Mouse (Mus musculus) embryonic facial prominence, embryonic 14.5 days (tissue): ENCODE measurements around the gene Gm20708. TPM values are rescaled to one million over a fixed set of nuclear protein-coding genes. Genes with fewer than 3 reads are reported as not detected.
A peak's percentile ranks its signal among the peaks of the same experiment; 100 is the strongest.

Experiments
- ATAC-seq: fragments of 200-750 bp; cut with Nextera tagmentation; 2 replicates; pipeline ENCODE4 v1.8.0; 2017; ENCODE audit warnings: low read depth, moderate number of reproducible peaks, moderate TSS enrichment
- DNase-seq: peaks from one replicate; pipeline ENCODE4 v3.0.0-alpha.2; 2015; ENCODE audit warnings: low spot score
- H3K27ac ChIP-seq: fragments of 300-500 bp; sonication (generic); replicated peaks from 2 replicates; pipeline ENCODE4 v1.5.1; 2014; ENCODE audit warnings: low read depth, mild to moderate bottlenecking, low read length, moderate library complexity
- H3K27me3 ChIP-seq: fragments of 300-500 bp; sonication (generic); replicated peaks from 2 replicates; pipeline ENCODE4 v1.6.1; 2014; ENCODE audit warnings: low read length; ENCODE audit not compliant: control insufficient read depth, insufficient read depth
- H3K36me3 ChIP-seq: fragments of 300-500 bp; sonication (generic); 2 replicates; pipeline ENCODE4 v1.6.1; 2014; ENCODE audit warnings: low read length, mixed read lengths; ENCODE audit not compliant: control insufficient read depth, insufficient read depth
- H3K4me1 ChIP-seq: fragments of 300-500 bp; sonication (generic); 2 replicates; pipeline ENCODE4 v1.6.1; 2014; ENCODE audit warnings: antibody characterized with exemption, low read length; ENCODE audit not compliant: control insufficient read depth, insufficient read depth
- H3K4me2 ChIP-seq: fragments of 300-500 bp; sonication (generic); 2 replicates; pipeline ENCODE4 v1.6.1; 2014; ENCODE audit warnings: low read depth, mild to moderate bottlenecking, low read length, moderate library complexity, mixed read lengths
- H3K4me3 ChIP-seq: fragments of 300-500 bp; sonication (generic); 2 replicates; pipeline ENCODE4 v1.5.1; 2014; ENCODE audit warnings: low read depth, mild to moderate bottlenecking, low read length
- H3K9ac ChIP-seq: fragments of 300-500 bp; sonication (generic); 2 replicates; pipeline ENCODE4 v1.6.1; 2014; ENCODE audit warnings: low read depth, mild to moderate bottlenecking, low read length, moderate library complexity, mixed read lengths
- H3K9me3 ChIP-seq: fragments of 300-500 bp; sonication (generic); 2 replicates; pipeline ENCODE4 v1.6.1; 2016; ENCODE audit warnings: low read length; ENCODE audit not compliant: control insufficient read depth
- WGBS: fragments of 180-500 bp; shearing (Covaris S2); extraction: QIAGEN DNeasy Blood & Tissue Kit; methylation state at CpG from one replicate; pipeline ENCODE4 v1.1.7; 2014; 5-methylcytosine and 5-hydroxymethylcytosine counted together
- polyA plus RNA-seq: library from polyadenylated mRNA; unstranded; fragments of >200 nt; fragmentation: Nextera tagmentation; extraction: Ambion mirVana; gene quantifications from 2 replicates; pipeline ENCODE4 v1.2.1, GENCODE M21; 2014

The Gm20708 gene
- polyA plus RNA-seq, 1 experiment from 2014 or later, result 0.86 TPM

DNA sequence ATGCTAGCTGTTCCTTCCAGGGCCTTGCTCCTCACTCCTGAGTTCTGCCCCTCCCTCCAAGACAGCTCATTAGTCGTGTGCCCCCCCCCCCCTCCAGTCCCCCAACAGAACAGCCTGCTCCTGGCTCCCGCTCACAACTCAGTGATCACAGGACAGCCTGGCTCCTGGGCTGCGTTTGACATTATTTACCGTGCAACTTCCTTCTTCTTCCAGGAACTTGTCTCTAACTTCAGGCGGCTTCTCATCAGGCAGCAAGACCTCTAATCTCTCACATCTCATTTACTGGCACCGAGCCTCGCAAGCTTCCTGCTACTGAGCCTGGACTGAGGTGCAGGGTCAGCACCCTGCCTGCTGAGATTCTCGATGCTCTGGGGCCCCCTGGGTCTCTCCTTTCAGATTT is 72.3 kb downstream of the Gm20708 start:
- H3K9me3 ChIP-seq, result no peaks in the 10 kb centered on the region
- no peak overlapping the region for H3K9ac ChIP-seq

DNA sequence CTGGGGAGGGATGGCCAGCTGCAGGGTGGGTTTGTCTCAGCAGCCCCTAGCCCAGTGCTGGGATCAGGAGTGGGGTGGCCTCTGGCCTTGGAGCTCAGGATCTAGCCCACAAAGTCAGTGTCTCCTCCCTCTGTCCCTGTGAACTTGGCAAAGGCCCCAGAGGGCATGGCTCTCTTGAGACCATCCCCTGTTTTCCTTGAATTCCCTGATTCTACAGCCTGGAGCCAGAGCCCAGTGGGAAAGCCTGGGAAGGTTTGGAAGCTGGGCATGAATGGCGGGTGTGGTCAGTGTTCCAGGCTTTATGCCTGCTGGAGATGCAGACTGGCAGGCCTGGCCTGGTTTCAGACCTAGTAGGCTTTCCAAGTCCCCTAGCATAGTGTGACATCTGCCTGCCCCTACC is 72.7 kb downstream of the Gm20708 start:
- DNase-seq (no peak), ATAC-seq (no peak)
- 75% methylated on average over 1 of the region's 1 CpGs for WGBS
- no peak overlapping the region for H3K9ac ChIP-seq
- no peaks in the 10 kb centered on the region for H3K27me3 ChIP-seq
- H3K4me3 ChIP-seq, result no peak overlapping the region
- no peak overlapping the region for H3K27ac ChIP-seq
- H3K36me3 ChIP-seq, result no peaks in the 10 kb centered on the region
- peaks cover 20% of the 10 kb centered on the region for H3K4me1 ChIP-seq
- H3K9me3 ChIP-seq, result no peaks in the 10 kb centered on the region
- H3K4me2 ChIP-seq, result no peak overlapping the region

More for the DNA sequence above, 72.3 kb downstream of the Gm20708 start:
- Histone ChIP-seq H3K36me3 (no peaks in the 10 kb centered on the region), H3K4me2 (no peak overlapping the region), H3K4me1 (peaks cover 20% of the 10 kb centered on the region), H3K27ac (no peak overlapping the region), H3K4me3 (no peak overlapping the region), H3K27me3 (no peaks in the 10 kb centered on the region)
- ATAC-seq (no peak), DNase-seq (peak; percentile 56)
- 11% methylated on average over 8 of the region's 8 CpGs for WGBS

DNA sequence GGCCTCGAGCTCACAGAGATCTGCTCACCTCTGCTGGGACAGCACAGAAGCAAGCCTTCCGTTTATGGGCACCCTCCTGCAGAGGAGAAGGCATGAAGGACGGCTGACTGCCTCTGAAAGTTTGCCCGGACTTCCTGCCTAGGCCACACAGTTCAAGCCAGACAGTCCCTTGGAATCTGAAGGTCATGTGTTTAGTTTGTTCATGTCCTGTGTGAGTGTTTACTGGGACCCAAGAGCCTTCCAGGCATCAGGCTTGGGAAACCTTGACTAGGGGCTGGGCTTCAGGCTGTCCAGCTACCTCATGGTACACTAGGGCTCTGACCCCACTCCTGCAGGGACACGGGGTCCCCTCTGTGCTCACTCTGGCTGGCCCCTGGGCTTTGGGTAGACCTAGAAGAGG is 76.5 kb downstream of the Gm20708 start:
- no peaks in the 10 kb centered on the region for H3K36me3 ChIP-seq
- H3K4me2 ChIP-seq, result no peak overlapping the region
- no peak overlapping the region for H3K27ac ChIP-seq
- DNase-seq (no peak), ATAC-seq (no peak)
- WGBS, result 49% methylated on average over 5 of the region's 5 CpGs
- H3K4me3 ChIP-seq, result no peak overlapping the region
- H3K4me1 ChIP-seq, result peaks cover 37% of the 10 kb centered on the region
- H3K9me3 ChIP-seq, result no peaks in the 10 kb centered on the region
- H3K27me3 ChIP-seq, result peaks cover 3% of the 10 kb centered on the region
- H3K9ac ChIP-seq, result no peak overlapping the region

DNA sequence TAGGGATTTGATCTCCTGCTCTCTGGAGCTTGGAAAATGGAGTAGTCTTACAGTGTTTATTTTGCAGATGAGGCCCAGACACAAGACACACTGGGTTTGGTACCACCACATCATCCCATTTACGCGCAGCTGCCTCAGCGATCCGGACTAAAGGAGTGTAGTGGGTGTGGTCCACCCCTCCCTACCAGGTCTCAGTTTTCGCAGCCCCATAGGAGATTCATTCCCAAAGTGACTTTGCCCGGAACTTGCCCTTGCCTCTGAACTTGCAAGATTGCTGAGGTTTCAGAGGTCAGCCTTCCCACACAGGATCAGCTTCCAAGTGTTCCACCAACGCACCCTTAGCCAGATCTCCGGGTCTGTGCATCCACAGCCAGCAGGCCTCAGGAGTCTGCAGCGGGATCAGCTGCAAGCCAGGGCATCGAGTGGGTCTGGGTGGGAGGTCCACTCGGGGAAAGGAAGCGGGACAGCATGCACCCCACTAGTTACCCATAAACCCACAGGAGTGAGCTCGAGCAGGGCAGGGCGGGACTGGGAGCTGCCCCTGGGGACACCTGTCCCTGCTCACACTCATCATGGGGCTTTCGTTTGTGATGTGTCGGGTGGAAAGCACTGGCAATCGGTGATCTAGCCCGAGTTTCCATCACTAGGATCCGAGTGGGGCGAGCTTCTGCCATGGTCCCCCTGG is 78.8 kb downstream of the Gm20708 start:
- ATAC-seq, result no peak
- peaks cover 35% of the 10 kb centered on the region for H3K4me1 ChIP-seq
- WGBS, result 16% methylated on average over 20 of the region's 20 CpGs
- no peaks in the 10 kb centered on the region for H3K36me3 ChIP-seq
- H3K9me3 ChIP-seq, result no peaks in the 10 kb centered on the region
- peak overlapping the region; percentile 58 for H3K4me2 ChIP-seq
- peak overlapping the region; percentile 25; the same call in 1 of the 2 replicates for H3K27ac ChIP-seq
- peaks cover 3% of the 10 kb centered on the region for H3K27me3 ChIP-seq
- H3K4me3 ChIP-seq, result peak overlapping the region; percentile 28
- peak overlapping the region; percentile 54 for H3K9ac ChIP-seq
- no peak for DNase-seq

DNA sequence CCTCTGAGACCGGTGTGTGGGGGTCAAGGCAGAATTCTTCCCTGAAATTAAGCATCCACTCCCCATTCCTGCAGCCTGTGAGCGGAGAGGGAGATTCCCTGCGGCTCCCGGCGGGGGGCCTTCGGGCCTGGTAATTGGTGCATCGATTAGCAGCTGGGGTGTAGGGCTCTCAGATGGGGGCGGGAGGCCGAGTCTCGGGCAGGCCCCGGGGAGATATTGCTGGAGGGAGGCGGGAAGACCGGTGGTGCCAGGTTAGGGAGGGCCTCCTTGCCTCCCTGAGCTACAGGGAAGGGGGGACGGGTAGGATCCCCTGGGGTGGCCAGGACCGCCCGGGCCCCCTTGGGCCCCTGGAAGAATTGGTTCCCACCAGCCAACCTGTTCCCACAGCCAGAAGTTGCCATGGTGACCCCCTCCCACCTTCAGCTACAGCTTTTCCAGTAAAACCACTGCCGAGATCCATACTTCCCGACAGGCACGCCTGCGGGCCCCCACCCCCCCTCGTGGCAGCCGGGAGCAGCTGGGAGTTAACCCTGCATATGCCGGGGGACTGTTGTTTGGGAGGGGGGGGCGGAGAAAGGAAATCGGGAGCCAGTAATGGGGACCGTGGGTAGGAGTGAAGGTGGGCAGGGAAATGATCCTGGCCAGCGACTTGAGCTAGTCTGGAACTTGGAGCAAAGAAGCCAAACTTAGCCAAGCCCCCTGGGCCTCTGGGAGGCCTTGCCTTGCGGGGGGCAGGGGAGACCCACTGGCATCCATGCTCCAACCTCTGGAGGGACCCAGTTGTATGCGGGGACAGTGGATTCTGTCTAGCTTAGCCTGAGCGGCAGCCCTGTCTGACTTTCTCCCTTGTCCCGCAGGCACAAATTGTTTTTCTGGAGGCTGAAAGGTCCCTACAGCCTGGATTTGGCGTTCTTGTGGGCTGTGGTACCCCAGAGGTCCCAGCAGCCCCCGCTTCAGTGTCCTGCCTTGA is 79.7 kb downstream of the Gm20708 start:
- WGBS, result 2% methylated on average over 29 of the region's 33 CpGs
- peak overlapping the region; percentile 54 for H3K9ac ChIP-seq
- DNase-seq (peak; percentile 79), ATAC-seq (peak; percentile 54)
- H3K36me3 ChIP-seq, result no peaks in the 10 kb centered on the region
- no peaks in the 10 kb centered on the region for H3K9me3 ChIP-seq
- peak overlapping the region; percentile 13; the same call in 1 of the 2 replicates for H3K27ac ChIP-seq
- peak overlapping the region; percentile 28 for H3K4me3 ChIP-seq
- H3K4me1 ChIP-seq, result peaks cover 29% of the 10 kb centered on the region
- peaks cover 3% of the 10 kb centered on the region for H3K27me3 ChIP-seq
- peak overlapping the region; percentile 58 for H3K4me2 ChIP-seq

Other genes starting within 250 kb of the Gm20708 start
- 15.2 and 16.3 TPM in 2 replicates for gene Tnrc6c, start 155.4 kb upstream of the Gm20708 start, polyA plus RNA-seq
- gene Tmc8, start 27.6 kb upstream of the Gm20708 start, polyA plus RNA-seq, result 1.1 and 1.3 TPM in 2 replicates
- gene Tmc6, start 27.5 kb upstream of the Gm20708 start, polyA plus RNA-seq, result 16.5 and 17.6 TPM in 2 replicates
- gene 6030468B19Rik, start 12.0 kb upstream of the Gm20708 start, polyA plus RNA-seq, result not detected in 2 replicates
- gene Syngr2, start within 50 bp of the Gm20708 start, polyA plus RNA-seq, result 74.0 and 78.6 TPM in 2 replicates
- gene Afmid, start 16.3 kb downstream of the Gm20708 start, polyA plus RNA-seq, result 4.5 and 5.5 TPM in 2 replicates
- gene Tk1, start 16.4 kb downstream of the Gm20708 start, polyA plus RNA-seq, result 108 and 119 TPM in 2 replicates
- 229 and 265 TPM in 2 replicates for gene Birc5, start 39.6 kb downstream of the Gm20708 start, polyA plus RNA-seq
- gene Tmem235, start 51.1 kb downstream of the Gm20708 start, polyA plus RNA-seq, result not detected in 2 replicates
- gene Tha1, start 63.8 kb downstream of the Gm20708 start, polyA plus RNA-seq, result 3.7 and 4.2 TPM in 2 replicates
- 6.8 and 8.3 TPM in 2 replicates for gene Socs3, start 160.4 kb downstream of the Gm20708 start, polyA plus RNA-seq
- 31.0 and 34.7 TPM in 2 replicates for gene Pgs1, start 176.6 kb downstream of the Gm20708 start, polyA plus RNA-seq